Mouse (Mus musculus) brain, adult 2 months (tissue): ENCODE results near the gene Arrdc2.

Experiments
- DNase-seq: peaks from one replicate; pipeline ENCODE4 v3.0.0; 2011; ENCODE audit warnings: low read depth, low spot score

Arrdc2 gene

DNA sequence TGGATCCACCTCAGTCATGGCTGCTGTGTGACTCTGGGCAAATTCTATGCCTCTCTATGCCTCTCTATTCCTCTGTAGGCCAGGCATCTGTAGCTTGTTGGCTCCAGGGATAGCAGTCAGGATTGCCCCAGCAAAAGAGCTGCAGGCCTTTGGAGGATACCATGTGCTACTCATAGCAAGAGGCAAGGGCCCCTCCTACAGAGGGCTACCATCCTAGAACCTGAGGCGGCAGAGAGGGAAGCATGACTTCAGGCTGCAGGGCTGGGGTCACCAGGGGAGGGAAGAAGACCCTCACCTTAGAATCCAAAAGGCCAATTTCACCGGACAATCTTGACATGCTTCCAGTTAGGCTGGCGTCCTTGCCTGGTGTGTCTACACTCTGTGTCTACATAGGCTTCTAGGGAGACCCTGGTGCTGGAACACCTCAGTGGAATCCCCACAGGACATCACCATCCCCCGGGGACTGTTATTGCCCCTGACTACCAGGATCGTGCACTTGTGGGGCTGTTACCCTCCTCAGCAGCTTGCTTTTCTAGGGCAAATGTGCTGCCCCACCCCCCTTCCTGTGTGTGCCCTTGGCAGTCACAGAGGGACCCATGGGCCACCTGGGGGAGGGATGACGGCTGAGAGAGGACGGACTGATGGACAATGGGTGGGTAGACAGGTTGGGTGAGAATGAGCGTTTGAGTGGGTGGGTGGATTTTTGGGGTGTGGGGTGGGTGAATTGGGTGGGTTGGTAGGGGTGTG lies 30.4 kb downstream of the Arrdc2 start:
- DNase-seq, result no peak

DNA sequence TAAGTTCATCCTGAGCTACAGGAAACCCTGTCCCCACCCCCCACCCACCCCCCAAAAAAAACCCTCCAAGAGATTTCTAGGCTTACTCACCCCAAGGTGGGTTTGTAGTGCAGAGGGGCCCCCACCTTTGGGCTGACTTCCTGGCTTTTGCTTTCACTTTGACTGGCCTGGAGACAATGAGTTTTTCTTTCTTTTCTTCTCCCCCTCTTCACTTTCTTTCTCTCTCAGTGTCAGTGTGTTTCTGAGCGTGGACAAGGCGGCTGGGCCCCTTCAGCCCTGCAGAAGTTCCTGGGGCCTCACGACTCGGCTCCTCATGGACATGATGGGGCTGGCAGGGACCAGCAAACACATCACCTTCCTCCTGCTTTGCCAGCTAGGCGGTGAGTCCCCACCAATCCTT lies 31.3 kb downstream of the Arrdc2 start, which contains the start of gene Il12rb1:
TSS of gene Il12rb1 (plus strand) at position 211 of the 400 bp plus-strand sequence.
- no peak for DNase-seq

DNA sequence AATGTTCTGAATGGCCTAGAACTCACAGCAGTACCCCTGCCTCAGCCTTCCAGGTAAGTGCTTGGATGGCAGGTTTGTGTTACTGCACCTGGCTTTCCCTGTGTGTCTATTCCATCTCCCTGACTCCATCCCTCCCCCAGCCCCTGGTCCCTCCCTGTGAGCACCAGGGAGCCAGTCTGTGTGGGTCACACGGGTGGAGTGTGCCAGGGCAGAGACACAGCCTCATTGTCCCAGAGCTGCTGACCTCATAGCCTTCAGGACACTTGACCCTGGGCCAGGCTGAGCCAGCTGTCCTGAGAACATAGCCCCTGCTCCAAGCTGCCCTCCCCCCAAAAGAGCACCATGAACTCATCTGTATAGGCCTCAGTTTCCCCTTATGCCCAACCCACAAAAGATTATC lies 32.2 kb downstream of the Arrdc2 start:
- peak; percentile 91 for DNase-seq

DNA sequence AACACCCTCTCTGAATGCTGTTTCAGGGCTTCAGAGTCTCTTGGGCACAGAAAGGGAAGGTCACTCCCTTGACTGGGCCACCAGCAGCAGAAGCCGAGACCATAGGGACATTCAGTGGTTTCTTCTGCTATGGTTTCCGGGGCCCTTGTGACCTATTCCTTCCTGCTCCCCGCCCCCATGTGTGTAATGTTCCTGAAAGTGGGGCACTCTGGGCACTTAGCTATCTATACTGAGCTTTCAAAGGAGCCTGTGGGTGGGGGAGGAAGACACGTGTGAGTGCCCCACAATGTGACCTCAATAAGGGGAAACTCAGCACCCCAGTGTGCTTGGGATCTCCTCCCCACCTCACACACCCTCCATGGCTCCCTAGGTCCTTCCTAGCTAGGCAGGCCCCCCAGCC lies 33.0 kb downstream of the Arrdc2 start:
- DNase-seq, result no peak

DNA sequence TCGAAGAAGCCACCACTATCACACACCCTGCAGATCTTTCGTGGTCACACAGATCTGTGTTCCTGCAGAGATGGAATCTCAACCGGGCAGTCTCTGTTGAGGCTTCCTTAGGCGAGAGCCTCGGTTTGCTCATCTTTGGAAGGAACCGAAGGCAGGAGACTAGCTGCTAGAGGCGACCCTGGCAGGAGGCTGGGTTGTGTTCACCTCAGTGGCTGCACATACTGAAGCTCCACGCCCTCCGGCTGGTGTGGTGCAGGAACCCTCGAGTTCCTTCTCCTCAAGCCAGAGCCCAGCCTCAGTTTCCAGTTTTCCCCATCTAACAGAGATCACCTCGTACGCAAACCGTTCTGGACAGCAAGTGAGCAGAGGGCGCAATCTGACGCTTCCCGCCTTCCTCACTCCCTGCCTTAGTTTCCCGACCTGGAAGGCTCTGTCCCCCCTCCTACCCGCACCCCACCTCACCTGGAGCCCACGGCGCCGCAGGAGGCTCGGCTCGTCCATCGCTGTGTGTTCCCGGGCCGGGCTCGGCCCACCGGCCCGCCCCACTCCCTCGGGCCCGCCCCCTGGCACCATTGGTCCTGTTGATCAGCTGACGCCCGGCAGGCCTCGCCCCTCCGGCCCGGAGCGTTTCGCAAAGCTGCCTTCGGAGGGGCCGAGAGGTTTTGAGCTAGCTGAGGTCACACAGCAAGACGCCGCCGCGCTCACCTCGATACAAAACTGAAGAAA lies 34.9 kb downstream of the Arrdc2 start, which contains the start of gene Mast3:
TSS of gene Mast3 (minus strand) at position 574 of the 726 bp plus-strand sequence.
- peak; percentile 91 for DNase-seq

DNA sequence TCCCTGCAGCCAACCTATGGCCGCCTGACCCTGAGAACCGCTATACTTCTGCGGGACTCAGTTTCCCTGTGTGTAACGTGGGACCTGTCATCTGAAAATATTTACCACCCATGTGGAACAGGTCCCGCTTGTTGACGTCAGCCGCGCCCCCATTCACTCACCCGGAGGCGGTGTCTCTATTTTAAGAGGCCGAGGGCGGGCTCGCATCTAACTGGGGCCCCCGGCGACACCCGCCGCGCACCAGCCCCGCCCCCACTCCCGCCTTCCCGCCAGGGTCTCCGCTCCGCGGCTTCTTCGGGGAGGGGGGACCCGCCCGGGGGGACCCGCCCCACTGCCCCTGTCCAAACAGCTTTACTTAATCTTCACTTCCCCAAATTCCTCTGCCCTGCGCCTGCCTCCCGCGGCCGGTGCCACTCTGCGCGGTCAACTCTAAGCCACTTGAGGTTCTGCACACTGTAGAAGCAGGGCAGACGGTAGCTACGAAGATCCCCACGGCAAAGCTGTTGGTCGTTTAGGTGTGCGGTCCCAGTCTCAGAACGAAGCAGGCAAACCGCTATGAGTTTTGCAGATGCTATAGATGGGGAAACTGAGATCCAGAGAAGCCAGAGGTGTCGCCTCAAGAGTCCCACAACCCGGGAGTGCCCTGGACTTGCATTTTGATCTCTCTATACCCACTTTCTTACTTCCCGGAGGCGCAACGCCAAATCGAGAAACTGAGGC lies 35.6 kb downstream of the Arrdc2 start:
- peak; percentile 68 for DNase-seq

DNA sequence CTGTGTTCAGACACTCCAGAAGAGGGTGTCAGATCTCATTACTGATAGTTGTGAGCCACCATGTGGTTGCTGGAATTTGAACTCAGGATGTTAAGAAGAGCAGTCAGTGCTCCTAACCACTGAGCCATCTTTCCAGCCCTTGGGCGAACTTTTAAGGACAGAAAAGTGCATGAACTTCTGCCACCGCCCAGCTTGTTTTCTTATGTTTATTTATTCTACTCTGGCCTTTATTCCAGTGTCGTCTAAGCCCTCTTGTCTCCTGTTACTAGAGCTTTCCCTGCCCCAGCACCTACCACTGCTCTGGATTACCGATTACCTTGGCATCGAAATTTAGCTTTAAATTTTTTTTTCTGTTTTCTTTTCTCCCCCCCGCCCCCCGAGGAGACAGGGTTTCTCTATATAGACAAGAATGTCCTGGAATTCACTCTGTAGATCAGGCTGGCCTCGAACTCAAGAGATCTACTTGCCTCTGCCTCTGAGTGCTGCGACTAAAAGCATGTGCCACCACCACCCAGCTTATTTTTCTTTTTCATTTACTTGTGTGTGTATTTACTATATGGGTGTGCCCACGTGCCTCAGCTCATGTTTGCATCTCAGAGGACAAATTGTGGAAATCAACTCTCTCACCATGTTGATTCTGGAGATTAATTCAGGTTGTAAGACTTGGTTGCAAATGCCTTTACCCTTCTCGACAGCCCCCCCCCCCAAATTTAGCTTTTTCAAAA lies 36.6 kb downstream of the Arrdc2 start:
- no peak for DNase-seq

DNA sequence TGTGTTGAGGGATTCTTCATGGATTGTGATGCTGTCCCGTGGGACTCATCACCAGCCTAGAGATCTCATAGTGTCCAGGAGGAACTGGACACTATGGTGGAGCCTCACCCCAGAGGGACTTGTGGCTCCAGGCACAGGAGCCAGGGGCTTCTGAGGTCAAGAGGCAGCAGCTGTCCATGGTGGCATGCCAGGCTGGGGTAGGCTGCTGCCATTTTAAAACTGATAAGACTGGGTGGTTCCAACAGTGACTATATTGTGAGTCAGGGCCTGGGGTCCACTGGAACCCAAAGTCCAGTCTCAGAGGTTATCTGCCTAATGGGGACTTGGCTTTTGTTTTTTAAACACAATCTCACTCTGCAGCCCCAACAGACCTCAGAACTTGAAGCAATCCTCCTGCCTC lies 37.7 kb downstream of the Arrdc2 start:
- no peak for DNase-seq

DNA sequence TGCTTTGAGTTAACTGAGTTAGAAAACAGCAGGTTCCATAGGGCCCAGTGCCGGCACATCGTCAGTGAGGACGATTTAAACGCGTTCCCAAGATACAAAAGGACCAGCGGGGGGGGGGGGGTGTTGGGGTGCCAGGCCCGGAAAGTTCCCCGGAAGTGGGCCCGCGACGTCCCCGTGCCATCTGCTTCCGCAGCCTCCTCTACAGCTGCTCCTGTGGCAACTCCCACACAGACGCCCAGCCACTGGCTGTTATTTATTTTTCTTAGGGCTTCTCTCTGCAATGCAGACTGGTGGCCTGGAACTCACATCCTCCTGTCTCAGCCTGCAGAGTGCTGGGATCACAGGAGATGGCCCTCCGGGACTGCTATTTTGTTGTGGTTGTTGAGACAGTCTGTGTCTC lies 38.4 kb downstream of the Arrdc2 start:
- peak; percentile 85 for DNase-seq

DNA sequence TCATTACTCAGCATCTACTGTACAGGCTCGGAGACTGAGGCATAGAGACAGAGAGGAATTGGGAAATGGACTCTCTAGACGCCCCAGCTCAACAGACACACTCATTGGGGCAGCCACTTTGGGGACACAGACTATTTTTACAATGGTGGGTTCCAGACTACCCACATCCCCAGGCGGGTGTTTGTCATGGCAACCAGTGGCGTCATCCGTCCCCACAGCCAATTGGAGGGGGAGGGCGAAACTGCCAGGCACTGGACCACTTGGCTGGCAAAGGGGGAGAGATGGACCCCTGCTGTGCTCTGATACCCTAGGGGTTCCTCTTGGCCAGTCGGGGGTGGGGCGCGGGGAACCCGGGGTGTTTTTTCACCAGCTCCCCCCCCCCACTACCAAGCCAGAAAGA lies 38.9 kb downstream of the Arrdc2 start:
- peak; percentile 73 for DNase-seq

DNA sequence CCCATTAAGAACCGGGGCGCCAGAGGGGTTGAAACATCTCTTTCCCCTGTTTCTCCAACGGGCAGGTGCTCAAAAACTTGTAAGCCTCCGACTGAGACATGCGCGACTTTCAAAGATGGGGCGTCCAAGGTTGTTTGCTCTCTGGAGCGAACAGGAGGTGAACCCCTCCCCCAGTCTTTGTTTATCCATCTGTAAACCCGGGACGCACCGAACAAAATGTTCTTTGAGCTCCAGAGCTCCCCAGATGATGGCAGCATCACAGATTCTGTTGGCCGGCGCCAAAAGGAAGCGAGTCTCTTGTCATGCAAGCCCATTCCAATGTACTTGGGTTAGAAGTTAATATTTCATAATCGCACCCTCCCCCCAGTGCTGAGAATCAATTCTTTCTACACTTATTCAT lies 41.2 kb downstream of the Arrdc2 start:
- peak; percentile 90 for DNase-seq

DNA sequence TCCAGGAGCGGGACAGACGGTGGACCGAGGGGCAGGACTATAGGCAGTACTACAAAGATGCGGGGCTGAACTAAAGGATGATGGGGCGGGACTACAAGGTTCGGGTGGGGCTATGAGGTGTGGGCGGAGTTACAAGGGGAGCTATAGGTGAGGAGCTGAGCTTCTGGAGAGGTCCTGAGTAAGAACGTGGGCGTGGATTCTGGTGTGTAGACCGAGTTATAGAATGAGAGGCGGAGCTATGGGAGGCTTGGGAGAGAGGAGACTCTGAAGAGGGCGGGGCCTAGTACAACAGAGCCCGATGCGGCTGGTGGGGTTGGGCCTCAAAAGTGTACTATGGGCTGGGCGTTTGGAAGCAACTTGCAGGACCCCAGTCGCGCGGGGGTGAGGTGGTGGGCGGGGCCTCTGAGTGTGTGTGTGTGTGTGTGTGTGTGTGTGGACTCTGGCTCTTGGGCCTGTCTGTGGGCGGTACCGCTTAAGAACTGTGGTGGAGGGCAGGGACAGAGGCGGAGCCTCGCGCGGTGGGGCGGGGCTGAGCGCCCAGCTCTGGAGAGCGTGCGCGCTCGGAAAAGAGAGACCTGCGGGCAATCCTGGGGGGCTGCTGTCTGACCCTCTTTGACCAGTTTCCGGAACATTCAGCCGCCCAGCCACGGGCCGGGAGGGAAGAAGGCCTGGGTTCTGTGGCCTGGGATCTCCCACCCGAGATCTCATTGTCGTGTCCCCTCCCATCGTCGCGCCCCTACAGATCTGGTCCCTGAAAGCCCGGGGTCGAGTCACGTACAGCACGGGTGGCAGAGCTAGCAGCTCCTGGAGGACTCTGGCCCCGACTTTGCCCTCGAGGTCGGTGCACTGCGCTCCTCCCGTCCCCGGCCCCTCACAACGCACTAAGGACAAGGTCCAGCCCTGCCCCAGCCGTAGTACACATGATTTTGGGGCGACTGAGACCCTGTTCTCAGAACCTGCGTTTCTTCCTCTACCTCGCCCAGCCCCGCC lies 42.1 kb downstream of the Arrdc2 start:
- DNase-seq, result peak; percentile 97

DNA sequence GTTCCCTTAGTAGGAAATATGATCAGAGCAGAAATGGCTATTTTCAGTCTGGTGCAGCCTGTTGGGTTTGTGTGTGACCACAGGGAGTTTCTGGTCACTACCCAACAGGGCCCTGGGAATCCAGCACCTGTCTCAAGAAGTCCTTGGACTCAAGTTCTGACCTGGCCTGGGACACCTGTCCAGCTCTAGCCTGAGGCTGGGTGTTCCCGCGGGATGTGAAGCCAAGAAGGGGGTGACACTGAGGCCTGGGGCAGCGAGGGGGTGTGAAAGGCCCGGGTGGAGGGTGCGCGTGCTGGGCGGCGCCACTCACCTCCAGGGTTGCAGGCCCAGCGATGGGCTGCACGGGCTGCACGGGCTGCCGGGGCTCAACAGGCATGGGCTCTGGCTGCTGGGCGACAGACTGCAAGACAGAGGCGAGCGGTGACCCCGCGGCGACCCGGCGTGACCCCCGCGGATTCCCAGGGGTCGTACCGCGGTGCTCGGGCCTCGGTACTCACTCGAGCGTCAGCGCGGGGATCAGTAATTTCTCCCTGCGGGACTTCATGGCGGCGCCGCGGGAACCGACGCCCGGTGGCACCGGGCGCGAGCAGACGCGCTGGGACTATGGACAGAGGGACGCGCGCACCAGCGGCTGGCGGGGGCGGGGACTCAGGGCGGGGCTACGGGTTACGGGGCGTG lies 43.0 kb downstream of the Arrdc2 start:
- DNase-seq, result no peak

DNA sequence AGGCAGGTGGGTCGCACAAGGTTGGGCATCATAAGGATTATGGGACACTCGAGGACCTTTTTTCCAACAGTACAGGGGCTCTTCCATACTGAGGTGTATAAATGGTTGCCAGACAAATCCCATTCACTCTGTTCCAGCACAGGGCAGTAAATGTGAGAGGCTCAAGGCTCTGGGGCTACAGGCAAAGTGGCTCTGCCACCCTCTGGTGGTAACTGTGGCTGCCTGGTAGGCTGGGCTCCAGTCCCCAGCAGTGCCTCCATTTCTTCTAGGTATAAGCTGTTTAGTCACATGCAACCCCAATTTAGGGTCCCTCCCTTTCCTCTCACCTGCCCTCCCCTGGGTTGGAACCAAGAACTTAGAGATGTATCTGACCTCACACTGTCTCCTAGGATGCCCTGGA lies 44.1 kb downstream of the Arrdc2 start:
- no peak for DNase-seq

DNA sequence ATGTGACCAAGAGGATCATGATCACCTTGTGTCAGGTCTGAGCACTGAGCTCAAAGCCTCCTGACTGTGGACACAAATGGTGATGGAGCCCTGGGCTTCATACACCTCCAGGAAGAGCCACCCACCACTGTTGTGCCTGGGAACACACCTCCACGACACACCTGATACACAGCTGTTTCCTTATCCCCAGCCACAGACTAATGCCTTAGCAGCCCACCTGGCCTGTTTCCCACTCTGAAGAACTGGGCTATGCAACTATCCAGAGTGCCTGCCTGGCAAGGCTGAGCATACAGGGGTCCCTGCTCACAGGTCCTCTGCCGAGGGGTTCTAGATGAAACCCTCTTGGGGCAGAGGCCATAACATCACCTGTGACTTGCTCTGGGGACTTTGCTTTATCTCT lies 45.3 kb downstream of the Arrdc2 start:
- no peak for DNase-seq

DNA sequence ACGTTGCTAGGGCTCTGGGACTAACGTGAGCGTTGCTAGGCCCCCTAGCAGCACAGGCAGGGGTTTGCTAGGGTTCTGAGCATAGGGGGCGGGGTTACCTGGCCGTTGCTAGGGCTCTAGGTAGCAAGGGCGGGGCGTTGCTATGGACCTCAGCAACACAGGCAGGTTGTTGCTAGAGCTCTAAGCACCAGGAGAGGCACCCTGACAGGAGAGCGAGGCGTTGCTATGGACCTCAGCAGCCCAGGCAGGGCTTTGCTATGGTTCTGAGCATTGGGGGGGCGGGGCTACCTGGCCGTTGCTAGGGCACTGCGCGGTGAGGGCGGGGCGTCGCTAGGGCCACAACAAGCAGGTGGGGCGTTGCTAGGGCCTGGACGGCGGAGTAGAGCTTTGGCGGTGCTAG lies 46.8 kb downstream of the Arrdc2 start:
- DNase-seq, result no peak

DNA sequence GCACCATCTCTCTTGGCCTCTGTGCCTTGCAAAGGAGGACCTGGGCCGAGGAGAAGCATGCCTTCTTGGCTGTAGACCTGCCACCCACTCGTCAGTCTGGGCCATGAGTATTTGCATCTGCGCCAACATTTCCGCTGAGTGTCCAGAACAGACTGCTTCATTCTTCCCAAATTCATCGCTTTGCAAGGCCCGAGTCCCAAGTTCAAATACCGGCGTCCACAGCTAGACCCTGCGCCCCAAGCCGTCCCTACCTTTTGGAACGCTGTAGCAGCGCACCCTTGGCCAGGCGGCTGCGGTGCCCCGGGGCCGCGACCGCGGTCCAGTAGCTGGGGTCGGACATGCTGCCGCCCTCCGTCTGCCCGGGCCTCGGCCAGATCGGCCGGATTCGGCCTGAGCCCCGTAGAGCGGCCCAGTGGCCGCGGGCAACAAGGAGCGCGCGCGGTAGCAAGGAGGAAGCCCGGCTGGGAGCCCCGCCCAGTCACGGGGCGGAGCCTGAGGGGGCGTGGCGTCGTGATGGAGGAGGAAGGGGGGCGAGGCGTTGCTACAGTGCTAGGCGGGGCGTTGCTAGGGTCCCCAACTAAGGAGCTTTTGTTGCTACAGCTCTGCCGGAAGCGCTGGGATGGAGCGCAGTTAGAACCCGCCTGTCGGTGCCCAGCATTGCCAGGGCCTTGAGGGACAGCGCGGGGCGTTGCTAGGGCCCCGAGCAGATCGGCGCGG lies 47.4 kb downstream of the Arrdc2 start:
- peak; percentile 97 for DNase-seq

DNA sequence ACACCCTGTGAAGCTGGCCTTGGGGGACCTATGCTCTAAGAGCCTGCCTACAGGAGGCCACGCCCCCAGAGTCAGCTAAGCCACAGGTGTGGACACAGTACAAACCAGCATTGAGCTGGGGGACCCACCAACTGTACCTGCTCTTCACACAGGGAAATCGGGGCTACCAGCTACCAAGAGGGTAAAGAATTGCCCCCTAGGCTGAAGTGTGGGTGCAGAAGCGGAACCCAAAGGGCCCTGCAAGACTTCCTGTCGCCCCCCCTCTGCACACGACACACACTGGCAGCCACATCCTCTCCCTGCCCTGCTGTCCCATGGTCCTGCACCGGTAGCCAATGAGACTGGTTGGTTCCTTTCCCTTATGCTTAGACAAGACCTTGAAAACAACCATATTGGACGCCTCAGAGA lies 48.2 kb downstream of the Arrdc2 start:
- DNase-seq, result peak; percentile 73

DNA sequence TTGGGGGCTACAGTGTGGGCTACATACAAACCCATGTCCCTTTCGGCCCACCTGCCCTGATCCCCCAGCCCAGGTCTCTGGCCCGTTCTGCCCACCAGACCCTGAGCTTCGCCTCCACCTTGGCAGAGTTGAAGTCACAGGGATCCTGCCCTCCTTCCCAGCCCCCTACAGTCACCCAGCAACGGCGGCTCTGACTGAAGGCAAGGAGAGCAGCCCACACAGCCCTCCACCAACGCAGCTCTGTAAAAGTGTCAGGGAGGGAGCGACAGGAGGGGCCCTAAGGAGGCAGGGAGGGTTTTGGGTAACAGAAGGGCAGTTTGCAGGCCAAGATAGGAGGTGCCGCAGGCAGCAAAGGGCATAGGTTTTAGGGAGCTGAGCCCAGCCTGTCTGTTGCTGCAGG lies 48.7 kb downstream of the Arrdc2 start:
- peak; percentile 83 for DNase-seq
